Mouse (Mus musculus): ENCODE data around the gene Hmga1b. TPM values are rescaled to one million over a fixed set of nuclear protein-coding genes. Genes with fewer than 3 reads are reported as not detected.
"Not testable (repeated sequence)": the region's sequence is repeated elsewhere in the genome, so short reads cannot be mapped to it uniquely, and the experiment has no call there.

Gene Hmga1b
- polyA plus RNA-seq, 1 experiment = 1.9 TPM

GRCm38 (mm10) chr11:120779876-120780275, 17.3 kb downstream of the Hmga1b start:
- DNase-seq (ENCODE audit: low read depth, low spot score) = no peak

GRCm38 (mm10) chr11:120781361-120781760, 18.8 kb downstream of the Hmga1b start:
- 93% methylated on average over 6 of the region's 6 CpGs for WGBS
- DNase-seq (ENCODE audit: low read depth, low spot score) = not testable (repeated sequence)

More at GRCm38 (mm10) chr11:120779876-120780275, 17.3 kb downstream of the Hmga1b start:
- WGBS = 90% methylated on average over 1 of the region's 1 CpGs

GRCm38 (mm10) chr11:120783426-120784063, 21.0 kb downstream of the Hmga1b start:
- 1% methylated on average over 42 of the region's 42 CpGs for WGBS
- no peak for DNase-seq (ENCODE audit: low read depth, low spot score)

- WGBS = under 1% methylated on average over 107 of the region's 107 CpGs
- no peak for DNase-seq (ENCODE audit: low read depth, low spot score)
Measured at GRCm38 (mm10) chr11:120784064-120784791, 21.6 kb downstream of the Hmga1b start, which contains the start of the genes Rfng and Gps1. Rfng (minus strand) TSS chr11:120784207. Gps1 (plus strand) TSS chr11:120784272.

- 26% methylated on average over 9 of the region's 9 CpGs for WGBS
- DNase-seq (ENCODE audit: low read depth, low spot score) = no peak
Measured at GRCm38 (mm10) chr11:120785145-120785544, 22.6 kb downstream of the Hmga1b start.

GRCm38 (mm10) chr11:120788460-120788859, 25.9 kb downstream of the Hmga1b start:
- DNase-seq (ENCODE audit: low read depth, low spot score) = not testable (repeated sequence)
- 84% methylated on average over 10 of the region's 10 CpGs for WGBS

- DNase-seq (ENCODE audit: low read depth, low spot score) = no peak
Measured at GRCm38 (mm10) chr11:120789355-120789754, 26.8 kb downstream of the Hmga1b start.

GRCm38 (mm10) chr11:120789810-120790209, 27.2 kb downstream of the Hmga1b start:
- WGBS = 88% methylated on average over 3 of the region's 3 CpGs
- DNase-seq (ENCODE audit: low read depth, low spot score) = no peak

More at GRCm38 (mm10) chr11:120789355-120789754, 26.8 kb downstream of the Hmga1b start:
- 85% methylated on average over 4 of the region's 4 CpGs for WGBS

- WGBS = 90% methylated on average over 9 of the region's 9 CpGs
- no peak for DNase-seq (ENCODE audit: low read depth, low spot score)
Measured at GRCm38 (mm10) chr11:120792652-120793051, 30.1 kb downstream of the Hmga1b start.

- DNase-seq (ENCODE audit: low read depth, low spot score) = peak; percentile 92
- WGBS = under 1% methylated on average over 59 of the region's 59 CpGs
Measured at GRCm38 (mm10) chr11:120795756-120796613, 33.4 kb downstream of the Hmga1b start, which contains the start of gene Dus1l. Dus1l (minus strand) TSS chr11:120796403.

- 30% methylated on average over 8 of the region's 8 CpGs for WGBS
- DNase-seq (ENCODE audit: low read depth, low spot score) = no peak
Measured at GRCm38 (mm10) chr11:120796614-120796946, 34.0 kb downstream of the Hmga1b start.

GRCm38 (mm10) chr11:120798244-120798643, 35.6 kb downstream of the Hmga1b start:
- DNase-seq (ENCODE audit: low read depth, low spot score) = no peak
- 71% methylated on average over 3 of the region's 3 CpGs for WGBS

GRCm38 (mm10) chr11:120799316-120799890, 36.8 kb downstream of the Hmga1b start:
- WGBS = 52% methylated on average over 6 of the region's 6 CpGs
- DNase-seq (ENCODE audit: low read depth, low spot score) = no peak

GRCm38 (mm10) chr11:120800061-120800904, 37.7 kb downstream of the Hmga1b start:
- WGBS = 6% methylated on average over 10 of the region's 10 CpGs

GRCm38 (mm10) chr11:120804274-120804673, 41.7 kb downstream of the Hmga1b start:
- 83% methylated on average over 7 of the region's 7 CpGs for WGBS
- no peak for DNase-seq (ENCODE audit: low read depth, low spot score)

More at GRCm38 (mm10) chr11:120800061-120800904, 37.7 kb downstream of the Hmga1b start:
- DNase-seq (ENCODE audit: low read depth, low spot score) = no peak

GRCm38 (mm10) chr11:120804769-120805168, 42.2 kb downstream of the Hmga1b start:
- WGBS = 71% methylated on average over 4 of the region's 4 CpGs
- DNase-seq (ENCODE audit: low read depth, low spot score) = no peak

GRCm38 (mm10) chr11:120805375-120806298, 43.0 kb downstream of the Hmga1b start:
- 43% methylated on average over 7 of the region's 7 CpGs for WGBS
- peak; percentile 54 for DNase-seq (ENCODE audit: low read depth, low spot score)

GRCm38 (mm10) chr11:120808010-120808409, 45.4 kb downstream of the Hmga1b start:
- DNase-seq (ENCODE audit: low read depth, low spot score) = no peak
- 83% methylated on average over 12 of the region's 12 CpGs for WGBS

All from large intestine, adult 2 months (tissue).